Mouse (Mus musculus): Measurements from ENCODE around the gene Disp3. TPM values are rescaled to one million over a fixed set of nuclear protein-coding genes. Genes with fewer than 3 reads are reported as not detected.

The Disp3 gene
- polyA plus RNA-seq, 1 experiment from 2014 or later, result 0.14 TPM

DNA sequence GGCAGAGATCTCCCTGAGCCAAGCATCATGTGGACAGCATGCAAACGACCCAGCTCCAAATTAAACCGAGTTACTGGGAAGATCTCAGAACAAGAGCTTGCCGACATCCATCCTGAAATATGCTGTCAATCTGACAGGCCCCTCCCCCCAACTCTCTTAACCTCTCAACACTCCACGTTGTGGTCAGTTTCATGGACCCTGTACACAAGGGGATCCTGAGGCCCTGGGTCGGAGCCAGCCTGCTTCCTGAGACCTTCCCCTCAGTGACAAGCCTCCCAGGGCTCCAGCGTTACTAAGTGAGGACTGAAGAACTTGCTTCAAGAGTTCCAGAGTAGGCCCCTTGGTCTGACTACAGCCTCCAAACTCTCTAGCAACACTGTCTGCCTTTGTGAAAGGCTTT lies 48.8 kb downstream of the Disp3 start:
- H3K27me3 ChIP-seq (replicated peaks), result no peaks in the 10 kb centered on the region
- no peaks in the 10 kb centered on the region for H3K9me3 ChIP-seq
- no peak overlapping the region for H3K4me3 ChIP-seq (replicated peaks)
- 50% methylated on average over 6 of the region's 6 CpGs for WGBS
- H3K27ac ChIP-seq, result no peak overlapping the region
- no peak overlapping the region for H3K9ac ChIP-seq
- no peak overlapping the region for H3K4me2 ChIP-seq
- no peak for ATAC-seq (ENCODE audit: insufficient read depth, low FRiP score, low read depth)
- H3K36me3 ChIP-seq, result no peaks in the 10 kb centered on the region
- H3K4me1 ChIP-seq, result no peaks in the 10 kb centered on the region

- WGBS, result 62% methylated on average over 9 of the region's 9 CpGs
- H3K9me3 ChIP-seq, result no peaks in the 10 kb centered on the region
- ATAC-seq (ENCODE audit: insufficient read depth, low FRiP score, low read depth), result no peak
- no peak overlapping the region for H3K27ac ChIP-seq
- no peak overlapping the region for H3K9ac ChIP-seq
- H3K4me3 ChIP-seq (replicated peaks), result no peak overlapping the region
- no peak overlapping the region for H3K4me2 ChIP-seq
- H3K36me3 ChIP-seq, result no peaks in the 10 kb centered on the region
- no peaks in the 10 kb centered on the region for H3K27me3 ChIP-seq (replicated peaks)
- no peaks in the 10 kb centered on the region for H3K4me1 ChIP-seq
Measured at GRCm38 (mm10) chr4:148238218-148238617, 49.5 kb downstream of the Disp3 start.

- Histone ChIP-seq H3K27ac (no peak overlapping the region), H3K4me3 (replicated peaks) (no peak overlapping the region), H3K9ac (no peak overlapping the region), H3K4me2 (no peak overlapping the region), H3K4me1 (no peaks in the 10 kb centered on the region), H3K9me3 (no peaks in the 10 kb centered on the region), H3K27me3 (replicated peaks) (no peaks in the 10 kb centered on the region), H3K36me3 (no peaks in the 10 kb centered on the region)
- whole genome bisulfite sequencing, result 67% methylated on average over 8 of the region's 8 CpGs
- ATAC-seq (ENCODE audit: insufficient read depth, low FRiP score, low read depth), result no peak
Measured at GRCm38 (mm10) chr4:148236664-148237063, 51.1 kb downstream of the Disp3 start.

GRCm38 (mm10) chr4:148233061-148233460 lies 54.7 kb downstream of the Disp3 start:
- Histone ChIP-seq H3K4me2 (no peak overlapping the region), H3K36me3 (no peaks in the 10 kb centered on the region), H3K4me1 (no peaks in the 10 kb centered on the region), H3K27me3 (replicated peaks) (no peaks in the 10 kb centered on the region), H3K9me3 (no peaks in the 10 kb centered on the region), H3K4me3 (replicated peaks) (no peak overlapping the region), H3K27ac (no peak overlapping the region), H3K9ac (no peak overlapping the region)
- no peak for ATAC-seq (ENCODE audit: insufficient read depth, low FRiP score, low read depth)
- WGBS, result 77% methylated on average over 9 of the region's 9 CpGs

GRCm38 (mm10) chr4:148232615-148233014 lies 55.1 kb downstream of the Disp3 start:
- no peaks in the 10 kb centered on the region for H3K36me3 ChIP-seq
- ATAC-seq (ENCODE audit: insufficient read depth, low FRiP score, low read depth), result no peak
- no peaks in the 10 kb centered on the region for H3K4me1 ChIP-seq
- 55% methylated on average over 10 of the region's 10 CpGs for WGBS
- H3K9me3 ChIP-seq, result no peaks in the 10 kb centered on the region
- no peak overlapping the region for H3K27ac ChIP-seq
- H3K9ac ChIP-seq, result no peak overlapping the region
- H3K4me2 ChIP-seq, result no peak overlapping the region
- H3K27me3 ChIP-seq (replicated peaks), result no peaks in the 10 kb centered on the region
- H3K4me3 ChIP-seq (replicated peaks), result no peak overlapping the region

GRCm38 (mm10) chr4:148232124-148232523 lies 55.6 kb downstream of the Disp3 start:
- H3K36me3 ChIP-seq, result no peaks in the 10 kb centered on the region
- no peak overlapping the region for H3K27ac ChIP-seq
- no peaks in the 10 kb centered on the region for H3K9me3 ChIP-seq
- 62% methylated on average over 4 of the region's 4 CpGs for WGBS
- H3K4me2 ChIP-seq, result no peak overlapping the region
- no peak overlapping the region for H3K9ac ChIP-seq
- no peak for ATAC-seq (ENCODE audit: insufficient read depth, low FRiP score, low read depth)
- H3K4me1 ChIP-seq, result no peaks in the 10 kb centered on the region
- H3K4me3 ChIP-seq (replicated peaks), result no peak overlapping the region
- H3K27me3 ChIP-seq (replicated peaks), result no peaks in the 10 kb centered on the region

DNA sequence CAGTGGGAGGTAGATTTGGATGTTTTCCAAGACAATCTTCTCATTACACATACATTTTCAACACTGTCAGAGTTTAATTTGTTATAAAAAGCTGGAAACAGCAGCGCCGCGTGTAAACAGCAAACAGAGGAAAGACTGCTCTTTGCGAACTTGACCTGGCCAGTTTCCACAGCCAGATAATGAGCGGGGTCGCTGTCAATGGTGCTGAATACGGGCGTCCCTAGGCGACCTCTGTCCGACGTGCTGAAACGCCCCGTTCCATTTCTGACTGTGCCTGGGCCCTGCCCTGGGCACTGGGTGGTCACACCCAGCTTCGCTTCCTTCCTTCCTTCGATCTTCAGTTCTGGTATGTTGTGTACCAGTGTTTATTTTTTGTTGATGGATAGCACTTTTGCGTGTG lies 58.1 kb downstream of the Disp3 start:
- WGBS, result 6% methylated on average over 16 of the region's 16 CpGs
- ATAC-seq (ENCODE audit: insufficient read depth, low FRiP score, low read depth), result no peak; the same call in 1 of the 2 replicates
- no peaks in the 10 kb centered on the region for H3K9me3 ChIP-seq

DNA sequence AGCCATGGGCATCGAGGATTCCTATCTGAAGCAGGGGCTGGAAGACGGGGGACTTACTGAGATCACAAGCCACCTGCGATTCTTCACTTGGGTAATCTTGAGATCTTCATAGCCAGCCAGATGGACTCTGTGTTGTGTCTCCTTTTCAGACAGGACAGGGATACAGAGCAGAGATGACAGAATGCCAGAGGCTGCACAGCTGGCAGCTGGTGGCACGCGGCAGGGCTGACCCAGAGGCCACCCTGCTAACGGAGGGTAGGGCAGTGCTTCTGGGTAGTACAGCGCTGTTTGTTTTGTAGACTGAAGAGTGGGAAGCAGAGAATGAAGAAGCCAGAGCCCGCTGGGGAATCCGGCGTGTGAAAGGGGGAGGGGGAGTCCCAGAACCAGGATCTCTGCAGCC lies 64.8 kb downstream of the Disp3 start:
- ATAC-seq (ENCODE audit: insufficient read depth, low FRiP score, low read depth), result no peak
- 22% methylated on average over 10 of the region's 10 CpGs for WGBS
- Histone ChIP-seq H3K9ac (no peak overlapping the region), H3K36me3 (no peaks in the 10 kb centered on the region), H3K4me2 (no peak overlapping the region), H3K4me3 (replicated peaks) (no peak overlapping the region), H3K27me3 (replicated peaks) (peaks cover 28% of the 10 kb centered on the region; the same call in 1 of the 2 replicates), H3K27ac (no peak overlapping the region), H3K9me3 (no peaks in the 10 kb centered on the region), H3K4me1 (no peaks in the 10 kb centered on the region)

More for the DNA sequence above, 58.1 kb downstream of the Disp3 start:
- H3K27ac ChIP-seq, result no peak overlapping the region
- H3K4me2 ChIP-seq, result no peak overlapping the region
- no peaks in the 10 kb centered on the region for H3K27me3 ChIP-seq (replicated peaks)
- no peaks in the 10 kb centered on the region for H3K36me3 ChIP-seq
- H3K4me1 ChIP-seq, result no peaks in the 10 kb centered on the region
- no peak overlapping the region for H3K4me3 ChIP-seq (replicated peaks)
- no peak overlapping the region for H3K9ac ChIP-seq

DNA sequence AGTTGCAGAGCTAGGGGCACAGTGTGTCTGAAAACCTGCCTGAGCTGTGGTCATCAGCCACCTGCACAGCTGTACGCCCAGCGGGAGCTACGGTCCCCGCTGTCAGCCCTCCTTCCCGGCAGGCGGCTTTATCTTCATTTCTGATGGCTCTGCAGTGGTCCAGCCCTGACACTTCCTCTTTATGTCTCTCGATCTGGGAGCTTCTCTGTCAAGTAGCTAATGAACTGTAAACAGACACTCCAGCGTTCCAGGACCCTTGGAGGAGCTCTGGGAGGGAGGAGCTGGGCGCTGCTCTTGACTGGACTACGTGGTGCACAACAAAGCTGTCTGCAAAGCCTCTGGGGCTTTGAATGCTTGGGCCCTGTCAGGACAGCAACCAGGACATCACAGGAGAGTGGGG lies 67.1 kb downstream of the Disp3 start:
- Histone ChIP-seq H3K4me3 (replicated peaks) (no peak overlapping the region), H3K4me2 (no peak overlapping the region), H3K4me1 (no peaks in the 10 kb centered on the region), H3K9ac (no peak overlapping the region), H3K9me3 (no peaks in the 10 kb centered on the region), H3K27me3 (replicated peaks) (peaks cover 28% of the 10 kb centered on the region; the same call in 1 of the 2 replicates), H3K36me3 (no peaks in the 10 kb centered on the region), H3K27ac (no peak overlapping the region)
- WGBS, result 4% methylated on average over 10 of the region's 10 CpGs
- ATAC-seq (ENCODE audit: insufficient read depth, low FRiP score, low read depth), result no peak

DNA sequence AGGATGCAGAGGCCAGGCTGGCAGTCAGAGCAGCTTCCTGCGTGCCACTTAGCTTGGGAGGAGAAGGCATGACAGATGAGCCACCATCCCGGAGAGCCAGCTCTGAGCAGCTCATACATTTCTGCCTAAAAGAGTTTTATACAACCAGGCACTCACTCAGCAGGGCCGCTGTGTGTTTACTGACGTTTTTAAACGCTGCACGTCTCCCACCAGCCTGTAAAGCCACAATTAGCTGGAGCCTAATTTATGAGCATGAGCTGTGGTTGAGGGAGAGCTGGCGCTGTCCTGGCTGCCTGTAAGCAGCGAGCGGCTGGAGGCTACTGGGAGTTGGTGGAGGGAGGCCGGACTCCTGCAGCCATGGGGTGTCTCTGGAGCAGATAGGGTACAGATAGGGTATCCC lies 69.5 kb downstream of the Disp3 start:
- Histone ChIP-seq H3K27me3 (replicated peaks) (peaks cover 24% of the 10 kb centered on the region; the same call in 1 of the 2 replicates), H3K9ac (no peak overlapping the region), H3K4me1 (no peaks in the 10 kb centered on the region), H3K27ac (no peak overlapping the region), H3K4me3 (replicated peaks) (no peak overlapping the region), H3K36me3 (no peaks in the 10 kb centered on the region), H3K4me2 (no peak overlapping the region), H3K9me3 (no peaks in the 10 kb centered on the region)
- no peak for ATAC-seq (ENCODE audit: insufficient read depth, low FRiP score, low read depth)
- WGBS, result 17% methylated on average over 10 of the region's 10 CpGs

DNA sequence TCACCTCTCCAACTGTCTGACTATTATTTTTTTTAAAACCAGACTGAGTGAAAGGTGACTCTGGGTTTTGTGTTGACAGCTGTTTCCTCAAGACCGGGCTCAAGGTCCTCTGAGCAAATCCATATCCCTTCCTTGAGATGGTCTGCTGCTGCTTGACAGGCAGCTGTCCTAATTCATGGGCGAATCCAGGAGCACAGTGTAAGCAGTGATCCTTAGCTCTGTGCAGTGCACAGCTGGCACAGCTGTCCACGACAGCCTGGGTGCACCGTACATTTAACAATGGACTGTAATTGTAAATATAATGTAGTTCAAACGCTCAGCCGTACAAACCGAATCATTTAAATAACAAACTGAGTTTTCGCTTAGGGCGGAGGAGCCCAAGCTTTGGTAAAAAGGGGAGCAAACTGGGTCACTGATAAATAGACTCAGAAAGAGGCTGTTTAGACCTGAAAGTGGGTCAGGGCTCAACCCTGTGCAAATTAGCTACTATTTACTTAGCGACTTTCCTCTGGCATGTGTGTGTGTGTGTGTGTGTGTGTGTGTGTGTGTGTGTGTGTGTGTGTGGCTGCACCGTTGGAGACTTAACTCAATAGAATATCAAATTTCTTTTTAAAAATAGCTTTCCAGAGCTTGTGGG lies 72.4 kb downstream of the Disp3 start:
- Histone ChIP-seq H3K27me3 (replicated peaks) (0 out of 2 replicates have a peak, but pooled peaks cover 7% of the 10 kb centered on the region), H3K4me2 (no peak overlapping the region), H3K4me3 (replicated peaks) (no peak overlapping the region), H3K4me1 (no peaks in the 10 kb centered on the region), H3K36me3 (no peaks in the 10 kb centered on the region), H3K9me3 (no peaks in the 10 kb centered on the region), H3K27ac (no peak overlapping the region), H3K9ac (no peak overlapping the region)
- WGBS, result 29% methylated on average over 11 of the region's 11 CpGs
- ATAC-seq (ENCODE audit: insufficient read depth, low FRiP score, low read depth), result no peak

DNA sequence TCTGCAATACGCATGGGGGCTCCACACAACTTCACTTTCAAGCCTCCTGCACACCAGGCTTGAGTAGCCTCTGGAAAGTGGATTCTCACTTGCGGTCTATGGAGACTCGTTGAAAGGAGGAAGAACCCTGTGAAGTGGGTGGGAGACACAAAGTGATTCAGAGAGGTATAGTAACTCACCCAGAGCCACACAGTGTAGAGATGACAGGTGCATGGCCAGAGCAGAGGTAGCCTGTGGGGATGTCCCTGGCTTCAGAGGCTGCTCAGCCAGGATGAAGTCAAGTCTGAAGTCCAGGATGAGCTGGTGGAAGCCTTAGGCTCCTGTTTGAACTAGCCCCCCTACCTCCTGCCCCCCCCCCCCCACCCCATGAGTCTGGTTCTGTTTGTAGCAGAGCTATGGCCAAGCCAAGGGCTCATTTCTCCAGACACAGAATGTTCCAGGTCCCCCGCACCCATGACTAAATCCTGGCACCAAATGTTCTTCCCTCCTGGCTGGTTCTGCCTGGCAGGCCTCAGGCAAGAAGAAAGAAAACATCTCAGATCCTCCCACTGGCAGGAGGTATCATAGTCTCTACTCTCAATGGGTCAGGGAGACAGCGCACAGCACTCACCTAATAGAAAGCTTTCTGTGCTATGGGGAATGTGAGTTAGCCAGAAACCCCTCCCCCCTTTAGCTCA lies 73.2 kb downstream of the Disp3 start:
- Histone ChIP-seq H3K4me1 (no peaks in the 10 kb centered on the region), H3K4me2 (no peak overlapping the region), H3K9ac (no peak overlapping the region), H3K9me3 (no peaks in the 10 kb centered on the region), H3K36me3 (no peaks in the 10 kb centered on the region), H3K4me3 (replicated peaks) (no peak overlapping the region), H3K27me3 (replicated peaks) (0 out of 2 replicates have a peak, but pooled peaks cover 2% of the 10 kb centered on the region), H3K27ac (no peak overlapping the region)
- ATAC-seq (ENCODE audit: insufficient read depth, low FRiP score, low read depth), result no peak
- 63% methylated on average over 5 of the region's 5 CpGs for WGBS

Measured in stomach, embryonic 15.5 days (tissue).